Mouse (Mus musculus) large intestine, adult 2 months (tissue): Measurements from ENCODE around the gene Cnih3. TPM values are rescaled to one million over a fixed set of nuclear protein-coding genes. Genes with fewer than 3 reads are reported as not detected.

Source experiments
- DNase-seq: peaks from one replicate; pipeline ENCODE4 v3.0.0-alpha.2; 2012; ENCODE audit warnings: low read depth, low spot score
- WGBS: fragments of 180-500 bp; shearing (Covaris S2); methylation state at CpG from one replicate; pipeline ENCODE4 v1.1.7; 2018; 5-methylcytosine and 5-hydroxymethylcytosine counted together
- polyA plus RNA-seq: library from polyadenylated mRNA; depleted of rRNA; stranded (reverse); fragments of >200 nt; gene quantifications from 2 replicates; pipeline ENCODE4 v1.2.3, GENCODE M21; 2012

Cnih3 gene
- polyA plus RNA-seq, 1 experiment, result not detected

- 92% methylated on average over 6 of the region's 6 CpGs for WGBS
- DNase-seq, result no peak
Observed at GRCm38 (mm10) chr1:181339106-181339505, 13.3 kb upstream of the Cnih3 start.

GRCm38 (mm10) chr1:181345547-181345946 lies 6.9 kb upstream of the Cnih3 start:
- 9% methylated on average over 15 of the region's 15 CpGs for WGBS

GRCm38 (mm10) chr1:181352043-181352366 lies 423 bp upstream of the Cnih3 start:
- no peak for DNase-seq
- WGBS, result 13% methylated on average over 3 of the region's 3 CpGs

More at GRCm38 (mm10) chr1:181345547-181345946, 6.9 kb upstream of the Cnih3 start:
- peak; percentile 14 for DNase-seq

GRCm38 (mm10) chr1:181353200-181354097 lies 1.0 kb downstream of the Cnih3 start:
- DNase-seq, result no peak
- 6% methylated on average over 33 of the region's 33 CpGs for WGBS

- 67% methylated on average over 5 of the region's 5 CpGs for WGBS
- no peak for DNase-seq
Observed at GRCm38 (mm10) chr1:181355683-181356082, 3.3 kb downstream of the Cnih3 start.

- 46% methylated on average over 2 of the region's 2 CpGs for WGBS
- no peak for DNase-seq
Observed at GRCm38 (mm10) chr1:181357870-181358269, 5.4 kb downstream of the Cnih3 start.

GRCm38 (mm10) chr1:181358526-181358925 lies 6.1 kb downstream of the Cnih3 start:
- DNase-seq, result no peak
- WGBS, result 50% methylated on average over 7 of the region's 7 CpGs

GRCm38 (mm10) chr1:181360732-181361131 lies 8.3 kb downstream of the Cnih3 start:
- no peak for DNase-seq
- WGBS, result 88% methylated on average over 3 of the region's 3 CpGs

- no peak for DNase-seq
- 48% methylated on average over 4 of the region's 4 CpGs for WGBS
Observed at GRCm38 (mm10) chr1:181364025-181364424, 11.6 kb downstream of the Cnih3 start.

- WGBS, result 59% methylated on average over 3 of the region's 3 CpGs
- no peak for DNase-seq
Observed at GRCm38 (mm10) chr1:181365376-181365775, 12.9 kb downstream of the Cnih3 start.

GRCm38 (mm10) chr1:181368789-181369570 lies 16.6 kb downstream of the Cnih3 start:
- WGBS, result 16% methylated on average over 3 of the region's 3 CpGs
- no peak for DNase-seq

GRCm38 (mm10) chr1:181370370-181370769 lies 17.9 kb downstream of the Cnih3 start:
- WGBS, result 57% methylated on average over 3 of the region's 3 CpGs

GRCm38 (mm10) chr1:181371226-181371625 lies 18.8 kb downstream of the Cnih3 start:
- WGBS, result 68% methylated on average over 4 of the region's 4 CpGs
- no peak for DNase-seq

More at GRCm38 (mm10) chr1:181370370-181370769, 17.9 kb downstream of the Cnih3 start:
- no peak for DNase-seq

GRCm38 (mm10) chr1:181372306-181372705 lies 19.9 kb downstream of the Cnih3 start:
- no peak for DNase-seq
- WGBS, result 68% methylated on average over 6 of the region's 6 CpGs

- DNase-seq, result no peak
- WGBS, result 58% methylated on average over 9 of the region's 9 CpGs
Observed at GRCm38 (mm10) chr1:181374627-181375374, 22.4 kb downstream of the Cnih3 start.

- DNase-seq, result no peak
- 64% methylated on average over 8 of the region's 8 CpGs for WGBS
Observed at GRCm38 (mm10) chr1:181376431-181376830, 24.0 kb downstream of the Cnih3 start.

- DNase-seq, result peak; percentile 16
- WGBS, result 32% methylated on average over 8 of the region's 8 CpGs
Observed at GRCm38 (mm10) chr1:181379664-181380063, 27.2 kb downstream of the Cnih3 start.

GRCm38 (mm10) chr1:181381410-181382010 lies 29.1 kb downstream of the Cnih3 start:
- 81% methylated on average over 12 of the region's 12 CpGs for WGBS
- no peak for DNase-seq

GRCm38 (mm10) chr1:181389264-181389663 lies 36.8 kb downstream of the Cnih3 start:
- no peak for DNase-seq
- 36% methylated on average over 2 of the region's 2 CpGs for WGBS

GRCm38 (mm10) chr1:181392489-181392888 lies 40.1 kb downstream of the Cnih3 start:
- 98% methylated on average over 2 of the region's 2 CpGs for WGBS
- DNase-seq, result no peak
